Mouse (Mus musculus): ENCODE measurements at regions not wholly inside any gene's neighbourhood (a gene's known extent, or its start where the extent isn't known, plus 50 kb on each side); places are given as distances from the start of the nearest gene placed in this dataset.

GRCm38 (mm10) chr11:34153749-34154525, 54.0 kb downstream of the Foxi1 start:
- ATAC-seq (replicated peaks; ENCODE audit: poor library complexity, severe bottlenecking) = no peak

- ATAC-seq (replicated peaks; ENCODE audit: poor library complexity, severe bottlenecking) = peak; percentile 64
Measured at GRCm38 (mm10) chr11:34149370-34149976, 51.1 kb upstream of the 4930469K13Rik start.
